Mouse (Mus musculus) liver, embryonic 16.5 days (tissue): ENCODE measurements around the gene Theg. TPM values are rescaled to one million over a fixed set of nuclear protein-coding genes. Genes with fewer than 3 reads are reported as not detected.

Source experiments
- ATAC-seq: fragments of 200-750 bp; cut with Nextera tagmentation; 2 replicates; pipeline ENCODE4 v1.8.0; 2017; ENCODE audit warnings: low read depth, mild to moderate bottlenecking, moderate number of reproducible peaks, moderate library complexity
- H3K27ac ChIP-seq: fragments of 300-500 bp; sonication (generic); 2 replicates; pipeline ENCODE4 v1.5.1; 2014; ENCODE audit warnings: mild to moderate bottlenecking, low read length
- H3K27me3 ChIP-seq: fragments of 300-500 bp; sonication (generic); 2 replicates; pipeline ENCODE4 v1.6.1; 2014; ENCODE audit warnings: low read depth, low read length, mixed read lengths; ENCODE audit not compliant: control insufficient read depth, insufficient read depth
- H3K36me3 ChIP-seq: fragments of 300-500 bp; sonication (generic); 2 replicates; pipeline ENCODE4 v1.6.1; 2014; ENCODE audit warnings: mild to moderate bottlenecking; ENCODE audit not compliant: control insufficient read depth, insufficient read depth
- H3K4me1 ChIP-seq: fragments of 300-500 bp; sonication (generic); 2 replicates; pipeline ENCODE4 v1.6.1; 2014; ENCODE audit warnings: low read depth, low read length, mixed read lengths; ENCODE audit not compliant: control insufficient read depth
- H3K4me2 ChIP-seq: fragments of 300-500 bp; sonication (generic); 2 replicates; pipeline ENCODE4 v1.6.1; 2014; ENCODE audit warnings: low read depth, low read length, mixed read lengths
- H3K4me3 ChIP-seq: fragments of 300-500 bp; sonication (generic); 2 replicates; pipeline ENCODE4 v1.5.1; 2014; ENCODE audit warnings: low read depth, mild to moderate bottlenecking, low read length
- H3K9ac ChIP-seq: fragments of 300-500 bp; sonication (generic); 2 replicates; pipeline ENCODE4 v1.6.1; 2014; ENCODE audit warnings: low read depth, low read length
- H3K9me3 ChIP-seq: fragments of 300-500 bp; sonication (generic); replicated peaks from 2 replicates; pipeline ENCODE4 v1.6.1; 2016; ENCODE audit warnings: low read length; ENCODE audit not compliant: control insufficient read depth
- WGBS: fragments of 180-500 bp; shearing (Covaris S2); extraction: QIAGEN DNeasy Blood & Tissue Kit; methylation state at CpG from one replicate; pipeline ENCODE4 v1.1.7; 2014; ENCODE audit not compliant: insufficient replicate concordance; 5-methylcytosine and 5-hydroxymethylcytosine counted together
- polyA plus RNA-seq: library from polyadenylated mRNA; unstranded; fragments of >200 nt; fragmentation: Nextera tagmentation; extraction: Ambion mirVana; gene quantifications from 2 replicates; pipeline ENCODE4 v1.2.1, GENCODE M21; 2015

Theg gene
- polyA plus RNA-seq, 1 experiment from 2014 or later = not detected

DNA sequence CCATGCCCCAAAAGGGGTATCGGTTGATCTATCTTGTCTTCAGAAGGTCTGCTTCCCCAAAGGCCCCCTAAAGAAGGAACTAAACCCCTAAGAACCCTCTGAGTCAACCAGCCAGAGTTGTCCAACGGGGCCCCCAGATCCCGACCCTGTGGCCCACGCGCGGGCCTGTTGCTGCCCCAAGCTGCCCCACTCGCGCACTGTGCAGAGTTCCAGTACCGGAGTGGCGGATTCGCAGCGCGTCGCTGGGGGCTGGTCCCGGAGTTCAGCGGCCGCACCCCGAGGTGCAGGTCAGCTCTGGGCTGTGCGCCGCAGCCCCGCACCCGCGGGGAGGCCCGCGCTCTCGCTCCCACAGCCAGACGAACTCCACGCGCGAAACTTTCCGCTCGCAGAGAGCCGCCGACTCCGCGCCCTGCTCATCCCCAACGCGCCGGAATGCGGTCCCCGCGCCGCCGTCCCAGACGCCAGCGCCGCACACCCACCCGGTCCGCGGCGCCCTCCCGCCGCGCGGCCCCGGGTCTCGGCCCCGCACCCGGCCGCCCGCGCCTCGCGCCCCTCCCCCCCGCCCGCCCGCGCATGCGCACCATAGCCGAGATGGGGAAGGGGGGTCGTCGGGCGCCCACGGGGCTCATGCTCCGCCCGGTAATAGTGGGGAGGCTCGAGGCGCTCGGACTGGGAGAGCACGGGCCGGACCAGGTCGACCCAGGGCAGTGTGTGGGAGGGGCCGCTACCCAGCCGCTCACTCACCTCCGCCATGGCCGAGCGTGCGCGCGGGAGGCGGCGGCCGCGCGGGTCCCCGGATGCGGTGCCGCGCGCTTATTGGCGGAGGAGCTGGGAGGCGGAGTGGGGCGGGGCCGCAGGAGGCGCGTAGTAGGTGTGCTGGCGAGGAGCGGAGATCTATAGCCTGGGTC lies 32.5 kb downstream of the Theg start, which contains the start of gene Mier2:
Mier2 (minus strand) TSS at position 870 of the 908 bp plus-strand sequence.
- under 1% methylated on average over 74 of the region's 108 CpGs for WGBS
- H3K27ac ChIP-seq = no peak within 1 kb of the TSS
- H3K27me3 ChIP-seq = no peaks in the 10 kb centered on the region
- H3K36me3 ChIP-seq = no peaks in the 10 kb centered on the region
- peak within 1 kb of the TSS; percentile 71 for H3K9ac ChIP-seq
- peak within 1 kb of the TSS; percentile 74 for H3K4me2 ChIP-seq
- peak; percentile 81 for ATAC-seq
- H3K9me3 ChIP-seq = no peaks in the 10 kb centered on the region
- H3K4me3 ChIP-seq = peak within 1 kb of the TSS; percentile 71
- H3K4me1 ChIP-seq = peaks cover 7% of the 10 kb centered on the region

DNA sequence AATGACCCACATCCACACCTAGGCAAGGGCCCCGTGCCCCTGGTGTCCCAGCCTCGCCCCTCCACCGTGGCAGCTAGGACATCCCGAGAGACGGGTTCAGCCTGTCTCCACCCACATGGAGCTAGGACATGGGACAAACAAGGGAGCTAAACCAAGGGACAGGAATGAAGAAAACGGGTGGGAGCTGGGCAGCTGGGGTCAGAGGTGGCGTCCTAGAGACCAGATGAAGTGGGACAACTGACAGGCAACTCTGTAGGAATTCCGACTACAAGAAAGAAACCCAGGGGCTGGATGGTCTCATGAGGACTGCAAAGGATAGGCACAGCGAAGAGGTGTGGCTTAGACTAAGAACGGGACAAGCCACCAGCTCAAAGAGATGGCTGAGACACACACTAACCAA lies 33.4 kb downstream of the Theg start:
- Histone ChIP-seq H3K9ac (no peak overlapping the region), H3K9me3 (no peaks in the 10 kb centered on the region), H3K36me3 (peaks cover 2% of the 10 kb centered on the region; the same call in 1 of the 2 replicates), H3K4me1 (peaks cover 7% of the 10 kb centered on the region), H3K27me3 (no peaks in the 10 kb centered on the region), H3K4me3 (peak overlapping the region; percentile 71), H3K27ac (no peak overlapping the region), H3K4me2 (peak overlapping the region; percentile 74)
- 33% methylated on average over 10 of the region's 10 CpGs for WGBS
- ATAC-seq = no peak

GRCm38 (mm10) chr10:79553176-79553575 lies 34.0 kb downstream of the Theg start:
- no peaks in the 10 kb centered on the region for H3K27me3 ChIP-seq
- H3K4me3 ChIP-seq = no peak overlapping the region
- H3K9ac ChIP-seq = no peak overlapping the region
- ATAC-seq = no peak
- H3K27ac ChIP-seq = no peak overlapping the region
- H3K4me2 ChIP-seq = no peak overlapping the region
- H3K9me3 ChIP-seq = no peaks in the 10 kb centered on the region
- WGBS = 70% methylated on average over 6 of the region's 6 CpGs
- H3K36me3 ChIP-seq = peaks cover 2% of the 10 kb centered on the region; the same call in 1 of the 2 replicates
- peaks cover 7% of the 10 kb centered on the region for H3K4me1 ChIP-seq

GRCm38 (mm10) chr10:79552531-79552930 lies 34.6 kb downstream of the Theg start:
- H3K27ac ChIP-seq = no peak overlapping the region
- 71% methylated on average over 8 of the region's 8 CpGs for WGBS
- no peak for ATAC-seq
- no peak overlapping the region for H3K9ac ChIP-seq
- no peaks in the 10 kb centered on the region for H3K27me3 ChIP-seq
- peaks cover 7% of the 10 kb centered on the region for H3K4me1 ChIP-seq
- no peak overlapping the region for H3K4me3 ChIP-seq
- H3K36me3 ChIP-seq = peaks cover 2% of the 10 kb centered on the region; the same call in 1 of the 2 replicates
- no peaks in the 10 kb centered on the region for H3K9me3 ChIP-seq
- H3K4me2 ChIP-seq = no peak overlapping the region

DNA sequence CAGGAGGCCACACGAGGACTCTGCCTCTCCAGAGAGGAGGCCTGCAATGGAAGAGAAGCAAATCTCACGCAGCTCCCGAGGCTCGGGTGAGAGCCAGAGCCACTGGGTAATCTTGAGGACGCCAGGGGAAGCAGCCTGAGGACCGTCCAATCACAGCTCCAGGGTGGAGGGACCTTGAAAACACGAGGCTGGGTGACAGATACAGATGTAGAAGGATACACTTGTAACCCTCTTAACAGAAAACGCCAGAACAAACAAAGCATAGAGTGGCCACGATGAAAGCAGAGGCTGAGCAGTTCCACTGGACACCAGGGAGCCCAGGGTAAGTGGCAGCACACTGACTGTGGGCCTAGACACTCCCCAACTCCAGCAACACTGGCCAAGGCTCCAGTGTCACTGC lies 36.8 kb downstream of the Theg start:
- no peak overlapping the region for H3K27ac ChIP-seq
- 65% methylated on average over 9 of the region's 9 CpGs for WGBS
- H3K36me3 ChIP-seq = peaks cover 5% of the 10 kb centered on the region; the same call in 1 of the 2 replicates
- H3K9ac ChIP-seq = no peak overlapping the region
- no peak overlapping the region for H3K4me3 ChIP-seq
- no peak for ATAC-seq
- no peaks in the 10 kb centered on the region for H3K27me3 ChIP-seq
- H3K4me2 ChIP-seq = no peak overlapping the region
- H3K4me1 ChIP-seq = peaks cover 7% of the 10 kb centered on the region
- no peaks in the 10 kb centered on the region for H3K9me3 ChIP-seq

GRCm38 (mm10) chr10:79548971-79549723 lies 38.0 kb downstream of the Theg start:
- peaks cover 5% of the 10 kb centered on the region; the same call in 1 of the 2 replicates for H3K36me3 ChIP-seq
- peaks cover 7% of the 10 kb centered on the region for H3K4me1 ChIP-seq
- no peak overlapping the region for H3K4me3 ChIP-seq
- no peak overlapping the region for H3K9ac ChIP-seq
- H3K4me2 ChIP-seq = no peak overlapping the region
- WGBS = 79% methylated on average over 18 of the region's 18 CpGs
- H3K27ac ChIP-seq = no peak overlapping the region
- H3K9me3 ChIP-seq = no peaks in the 10 kb centered on the region
- no peaks in the 10 kb centered on the region for H3K27me3 ChIP-seq
- ATAC-seq = no peak

- H3K9me3 ChIP-seq = no peaks in the 10 kb centered on the region
- no peak overlapping the region for H3K4me3 ChIP-seq
- no peak overlapping the region for H3K9ac ChIP-seq
- no peak for ATAC-seq
- H3K27me3 ChIP-seq = no peaks in the 10 kb centered on the region
- no peak overlapping the region for H3K27ac ChIP-seq
- peaks cover under 1% of the 10 kb centered on the region; the same call in 1 of the 2 replicates for H3K4me1 ChIP-seq
- peaks cover 5% of the 10 kb centered on the region; the same call in 1 of the 2 replicates for H3K36me3 ChIP-seq
- no peak overlapping the region for H3K4me2 ChIP-seq
- 78% methylated on average over 5 of the region's 5 CpGs for WGBS
These were observed 38.6 kb downstream of the Theg start for GRCm38 (mm10) chr10:79548546-79548945.

DNA sequence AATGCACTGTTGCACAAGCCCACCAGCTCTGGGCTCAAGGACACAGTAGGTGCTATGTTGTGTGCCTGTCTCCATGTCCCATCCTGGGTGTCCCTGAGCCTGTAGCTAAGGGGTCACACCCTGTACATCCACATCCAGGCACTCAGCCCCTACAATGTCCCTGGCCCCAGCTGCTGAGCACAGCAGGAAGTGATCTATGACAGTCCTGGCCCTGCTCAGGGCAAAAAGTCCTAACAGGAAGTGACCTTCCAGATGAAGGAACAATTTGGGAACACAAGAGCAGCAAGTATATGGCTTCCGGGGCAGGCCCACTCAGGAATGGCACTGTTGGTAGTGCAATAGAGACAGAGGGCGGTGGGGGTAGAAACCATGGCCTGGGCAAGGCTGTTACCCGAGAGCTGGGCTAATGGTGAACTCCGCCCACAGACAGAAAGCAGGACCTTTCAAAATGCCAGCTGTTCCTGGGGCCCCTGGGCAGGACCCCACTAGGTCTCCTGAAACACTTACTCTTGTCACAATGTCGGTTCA lies 39.9 kb downstream of the Theg start:
- H3K4me3 ChIP-seq = no peak overlapping the region
- WGBS = 55% methylated on average over 5 of the region's 5 CpGs
- peak; percentile 22; the same call in 1 of the 2 replicates for ATAC-seq
- no peak overlapping the region for H3K27ac ChIP-seq
- H3K9me3 ChIP-seq = no peaks in the 10 kb centered on the region
- H3K9ac ChIP-seq = no peak overlapping the region
- no peaks in the 10 kb centered on the region; the same call in 1 of the 2 replicates for H3K4me1 ChIP-seq
- H3K4me2 ChIP-seq = no peak overlapping the region
- H3K36me3 ChIP-seq = peaks cover 5% of the 10 kb centered on the region
- no peaks in the 10 kb centered on the region for H3K27me3 ChIP-seq
